Mouse (Mus musculus): ENCODE data around the gene Pcyox1. TPM values are rescaled to one million over a fixed set of nuclear protein-coding genes. Genes with fewer than 3 reads are reported as not detected.
A peak's percentile ranks its signal among the peaks of the same experiment; 100 is the strongest.

Pcyox1 gene
- 87.9 and 110 TPM in 2 replicates for polyA plus RNA-seq (2016; fragmentation: Nextera tagmentation; extraction: Ambion mirVana)

GRCm38 (mm10) chr6:86396581-86397256 lies at the start of gene Pcyox1:
Gene Pcyox1, minus strand, starts transcription at chr6:86397154.
- Histone ChIP-seq H3K36me3 (peaks cover 27% of the 10 kb centered on the region), H3K9me3 (replicated peaks) (no peaks in the 10 kb centered on the region), H3K27ac (replicated peaks) (peak within 1 kb of the TSS; percentile 93), H3K27me3 (ENCODE audit: low read depth, poor library complexity, severe bottlenecking) (peaks cover 16% of the 10 kb centered on the region), H3K4me3 (peak within 1 kb of the TSS; percentile 89), H3K4me1 (peaks cover 35% of the 10 kb centered on the region)
- DNase-seq (ENCODE audit: low spot score), result peak; percentile 91
- WGBS, result 1% methylated on average over 51 of the region's 51 CpGs

- no peaks in the 10 kb centered on the region for H3K9me3 ChIP-seq (replicated peaks)
- H3K27ac ChIP-seq (replicated peaks), result no peak overlapping the region
- H3K4me1 ChIP-seq, result no peaks in the 10 kb centered on the region
- H3K27me3 ChIP-seq (ENCODE audit: low read depth, poor library complexity, severe bottlenecking), result no peaks in the 10 kb centered on the region
- WGBS, result 95% methylated on average over 18 of the region's 18 CpGs
- H3K4me3 ChIP-seq, result no peak overlapping the region
- DNase-seq (ENCODE audit: low spot score), result no peak
- H3K36me3 ChIP-seq, result peaks cover 81% of the 10 kb centered on the region
Measured at GRCm38 (mm10) chr6:86445551-86445950, 48.6 kb upstream of the Pcyox1 start.

- H3K36me3 ChIP-seq, result peaks cover 48% of the 10 kb centered on the region
- H3K4me1 ChIP-seq, result peaks cover 16% of the 10 kb centered on the region
- H3K4me3 ChIP-seq, result no peak overlapping the region
- WGBS, result 97% methylated on average over 10 of the region's 10 CpGs
- H3K27ac ChIP-seq (replicated peaks), result no peak overlapping the region
- DNase-seq (ENCODE audit: low spot score), result no peak
- H3K9me3 ChIP-seq (replicated peaks), result no peaks in the 10 kb centered on the region
- no peaks in the 10 kb centered on the region for H3K27me3 ChIP-seq (ENCODE audit: low read depth, poor library complexity, severe bottlenecking)
Measured at GRCm38 (mm10) chr6:86441571-86441970, 44.6 kb upstream of the Pcyox1 start.

DNA sequence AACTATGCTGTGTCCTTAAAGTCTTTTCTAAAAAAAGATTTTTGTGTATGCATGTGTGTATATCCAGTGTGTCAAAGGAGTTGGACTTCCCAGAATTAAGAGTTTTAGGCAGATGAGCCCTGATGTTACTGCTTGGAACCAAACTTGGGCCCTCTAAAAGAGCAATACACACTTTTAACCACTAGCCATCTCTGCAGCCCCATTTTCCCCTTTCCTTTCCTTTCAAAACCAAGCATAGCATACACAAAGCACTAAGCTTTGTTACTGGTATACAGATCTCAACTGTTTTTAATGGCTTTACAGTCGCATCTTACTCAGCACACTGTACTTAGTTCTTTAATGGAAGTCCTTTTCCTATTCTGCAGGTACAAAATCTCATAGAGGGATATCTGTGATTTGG lies 42.6 kb upstream of the Pcyox1 start:
- Histone ChIP-seq H3K36me3 (peaks cover 51% of the 10 kb centered on the region), H3K27ac (replicated peaks) (peak overlapping the region; percentile 95), H3K4me3 (peak overlapping the region; percentile 75), H3K9me3 (replicated peaks) (no peaks in the 10 kb centered on the region), H3K27me3 (ENCODE audit: low read depth, poor library complexity, severe bottlenecking) (no peaks in the 10 kb centered on the region), H3K4me1 (peaks cover 16% of the 10 kb centered on the region)
- 91% methylated on average over 1 of the region's 1 CpGs for WGBS
- DNase-seq (ENCODE audit: low spot score), result no peak

- peak overlapping the region; percentile 75 for H3K4me3 ChIP-seq
- no peaks in the 10 kb centered on the region for H3K27me3 ChIP-seq (ENCODE audit: low read depth, poor library complexity, severe bottlenecking)
- peak overlapping the region; percentile 95 for H3K27ac ChIP-seq (replicated peaks)
- WGBS, result 6% methylated on average over 13 of the region's 13 CpGs
- H3K36me3 ChIP-seq, result peaks cover 51% of the 10 kb centered on the region
- peaks cover 16% of the 10 kb centered on the region for H3K4me1 ChIP-seq
- no peak for DNase-seq (ENCODE audit: low spot score)
- H3K9me3 ChIP-seq (replicated peaks), result no peaks in the 10 kb centered on the region
Measured at GRCm38 (mm10) chr6:86439119-86439496, 42.2 kb upstream of the Pcyox1 start.

DNA sequence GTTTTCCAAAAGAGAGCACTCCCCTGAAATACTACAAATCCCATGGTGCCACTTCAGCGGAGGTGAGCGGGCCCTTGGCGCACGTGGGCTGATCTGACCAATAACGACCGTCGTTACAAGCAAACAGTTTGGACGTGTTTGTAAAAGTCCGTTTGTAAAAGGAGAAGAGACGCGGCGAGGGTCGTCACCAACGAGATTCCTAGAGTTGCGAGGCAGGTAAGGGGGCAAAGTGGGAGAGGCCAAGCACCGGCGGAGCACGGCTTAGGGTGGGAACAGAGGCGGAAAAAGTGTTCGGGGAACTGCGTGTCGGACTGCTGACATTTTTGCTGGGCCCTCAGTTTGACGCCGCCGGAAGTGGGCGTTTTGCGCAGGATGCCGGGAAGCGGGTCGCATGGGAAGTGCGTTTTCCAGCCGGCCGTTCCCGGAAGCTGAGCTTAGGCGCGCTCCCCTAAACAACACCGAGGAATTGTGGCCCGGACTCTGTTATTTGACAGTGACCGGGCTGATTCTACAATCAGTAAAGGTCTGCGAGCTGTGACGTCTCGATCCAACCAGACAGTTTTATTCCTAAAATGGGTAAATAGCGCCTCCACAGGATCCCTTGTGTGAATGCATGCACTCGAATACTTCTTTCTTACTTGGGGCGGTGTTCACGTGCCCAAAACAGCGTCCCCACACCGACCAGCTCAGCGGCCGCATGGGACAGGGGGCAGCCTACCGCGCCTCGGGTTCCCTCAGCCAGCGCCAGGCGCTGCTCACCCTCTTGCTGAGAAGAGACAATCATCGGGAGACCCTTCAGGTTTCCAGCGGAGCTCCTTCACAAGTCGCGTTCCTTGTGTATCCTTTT lies 41.5 kb upstream of the Pcyox1 start, which contains the start of gene C87436:
Gene C87436, plus strand, starts transcription at position 103 of the 847 bp plus-strand sequence.
- peak within 1 kb of the TSS; percentile 75 for H3K4me3 ChIP-seq
- peak within 1 kb of the TSS; percentile 95 for H3K27ac ChIP-seq (replicated peaks)
- under 1% methylated on average over 59 of the region's 59 CpGs for WGBS
- peak; percentile 96 for DNase-seq (ENCODE audit: low spot score)
- H3K4me1 ChIP-seq, result peaks cover 16% of the 10 kb centered on the region
- no peaks in the 10 kb centered on the region for H3K27me3 ChIP-seq (ENCODE audit: low read depth, poor library complexity, severe bottlenecking)
- H3K36me3 ChIP-seq, result peaks cover 51% of the 10 kb centered on the region
- H3K9me3 ChIP-seq (replicated peaks), result no peaks in the 10 kb centered on the region

DNA sequence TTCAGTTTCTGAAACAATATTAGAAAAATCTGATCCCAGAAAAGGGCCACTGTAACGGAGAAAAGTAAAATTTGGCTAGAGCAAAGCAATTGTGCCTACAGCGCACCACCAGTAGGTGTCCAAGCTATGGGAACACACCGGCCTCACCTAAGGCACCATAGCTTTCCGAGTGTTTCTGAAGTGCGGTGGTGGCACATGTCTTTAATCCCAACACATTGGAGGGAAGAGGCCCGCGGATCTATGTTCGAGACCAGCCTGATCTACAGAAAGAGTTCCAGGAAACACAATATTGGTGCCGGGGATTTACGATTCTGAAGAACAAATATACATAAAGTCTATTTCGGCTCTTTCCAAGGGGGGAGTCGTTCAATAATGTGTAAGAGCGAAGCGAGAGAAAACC lies 40.8 kb upstream of the Pcyox1 start:
- Histone ChIP-seq H3K27me3 (ENCODE audit: low read depth, poor library complexity, severe bottlenecking) (no peaks in the 10 kb centered on the region), H3K36me3 (peaks cover 52% of the 10 kb centered on the region), H3K4me3 (peak overlapping the region; percentile 75), H3K27ac (replicated peaks) (peak overlapping the region; percentile 95), H3K9me3 (replicated peaks) (no peaks in the 10 kb centered on the region), H3K4me1 (peaks cover 16% of the 10 kb centered on the region)
- DNase-seq (ENCODE audit: low spot score), result peak; percentile 49
- 3% methylated on average over 14 of the region's 14 CpGs for WGBS

DNA sequence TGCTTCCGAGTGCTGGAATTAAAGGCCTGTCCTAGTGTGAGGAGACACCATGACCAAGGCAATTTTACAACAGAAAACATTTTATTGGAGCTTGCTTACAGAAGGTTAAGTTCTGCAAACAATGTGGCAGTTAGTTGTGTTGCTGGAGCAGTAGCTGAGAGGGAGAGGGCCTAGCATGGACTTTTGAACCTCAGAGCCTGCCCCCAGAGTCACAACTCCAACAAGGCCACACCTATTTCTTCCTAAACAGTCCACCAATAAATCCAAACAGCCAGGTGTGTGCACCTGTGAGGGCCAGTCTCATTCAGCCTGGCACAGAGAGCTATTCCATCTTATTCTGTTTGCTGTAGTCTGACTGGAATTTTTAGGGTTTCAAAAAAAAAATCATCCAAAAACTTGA lies 36.7 kb upstream of the Pcyox1 start:
- H3K4me3 ChIP-seq, result no peak overlapping the region
- no peaks in the 10 kb centered on the region for H3K27me3 ChIP-seq (ENCODE audit: low read depth, poor library complexity, severe bottlenecking)
- peaks cover 6% of the 10 kb centered on the region; the same call in 1 of the 2 replicates for H3K4me1 ChIP-seq
- peaks cover 81% of the 10 kb centered on the region for H3K36me3 ChIP-seq
- H3K27ac ChIP-seq (replicated peaks), result no peak overlapping the region
- WGBS, result 82% methylated on average over 1 of the region's 1 CpGs
- H3K9me3 ChIP-seq (replicated peaks), result no peaks in the 10 kb centered on the region
- DNase-seq (ENCODE audit: low spot score), result no peak

- peaks cover 100% of the 10 kb centered on the region for H3K36me3 ChIP-seq
- H3K4me3 ChIP-seq, result no peak overlapping the region
- 97% methylated on average over 3 of the region's 3 CpGs for WGBS
- no peaks in the 10 kb centered on the region for H3K9me3 ChIP-seq (replicated peaks)
- no peak for DNase-seq (ENCODE audit: low spot score)
- no peaks in the 10 kb centered on the region for H3K27me3 ChIP-seq (ENCODE audit: low read depth, poor library complexity, severe bottlenecking)
- H3K27ac ChIP-seq (replicated peaks), result no peak overlapping the region
- H3K4me1 ChIP-seq, result no peaks in the 10 kb centered on the region
Measured at GRCm38 (mm10) chr6:86431531-86431930, 34.6 kb upstream of the Pcyox1 start.

- no peak within 1 kb of the TSS for H3K4me3 ChIP-seq
- H3K9me3 ChIP-seq (replicated peaks), result no peaks in the 10 kb centered on the region
- H3K27me3 ChIP-seq (ENCODE audit: low read depth, poor library complexity, severe bottlenecking), result no peaks in the 10 kb centered on the region
- DNase-seq (ENCODE audit: low spot score), result no peak
- H3K36me3 ChIP-seq, result peaks cover 99% of the 10 kb centered on the region
- 95% methylated on average over 1 of the region's 1 CpGs for WGBS
- no peak within 1 kb of the TSS for H3K27ac ChIP-seq (replicated peaks)
- H3K4me1 ChIP-seq, result no peaks in the 10 kb centered on the region
Measured at GRCm38 (mm10) chr6:86426358-86426757, 29.4 kb upstream of the Pcyox1 start, which contains the start of gene Gm44790. Gene Gm44790, plus strand, starts transcription at chr6:86426658.

DNA sequence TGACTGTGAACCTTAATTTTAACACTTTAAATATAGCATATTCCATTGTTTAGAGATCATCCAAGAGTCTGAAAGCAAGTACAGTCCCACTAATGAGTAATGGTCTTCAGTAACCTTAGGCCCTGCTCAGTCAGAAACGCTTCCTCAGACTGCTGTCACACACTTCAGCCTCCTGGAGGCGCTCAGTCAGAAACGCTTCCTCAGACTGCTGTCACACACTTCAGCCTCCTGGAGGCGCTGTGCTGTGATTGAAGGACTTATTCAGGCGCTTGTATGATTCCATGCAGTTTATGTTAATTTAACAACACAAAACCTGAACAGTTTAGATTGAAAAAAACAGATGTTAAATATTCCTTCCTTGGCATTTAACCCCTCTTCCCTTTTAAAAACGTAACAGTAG lies 23.5 kb upstream of the Pcyox1 start:
- Histone ChIP-seq H3K36me3 (peaks cover 99% of the 10 kb centered on the region), H3K27me3 (ENCODE audit: low read depth, poor library complexity, severe bottlenecking) (no peaks in the 10 kb centered on the region), H3K9me3 (replicated peaks) (no peaks in the 10 kb centered on the region), H3K4me3 (no peak overlapping the region), H3K27ac (replicated peaks) (no peak overlapping the region), H3K4me1 (no peaks in the 10 kb centered on the region)
- 71% methylated on average over 6 of the region's 6 CpGs for WGBS
- DNase-seq (ENCODE audit: low spot score), result no peak

DNA sequence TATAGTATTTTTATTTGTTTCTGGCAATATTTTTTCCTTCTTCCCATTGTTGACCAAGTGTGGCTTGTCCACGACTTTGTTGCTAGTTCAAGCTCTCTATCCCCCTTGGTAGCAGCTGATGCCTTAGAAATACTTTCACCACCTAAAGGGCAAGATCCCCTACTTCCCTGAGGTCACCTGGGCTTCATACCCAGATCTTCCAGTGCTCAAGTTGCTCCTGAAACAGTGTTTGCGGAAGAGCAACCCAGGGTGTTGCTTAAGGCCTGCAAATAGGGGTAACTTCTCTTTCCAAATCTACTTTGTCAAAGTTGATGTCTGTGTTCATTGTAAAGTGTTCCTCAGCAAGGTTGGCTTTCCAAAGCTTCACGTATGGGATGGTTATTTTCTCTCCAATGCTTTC lies 22.3 kb upstream of the Pcyox1 start:
- no peak for DNase-seq (ENCODE audit: low spot score)
- Histone ChIP-seq H3K36me3 (peaks cover 99% of the 10 kb centered on the region), H3K9me3 (replicated peaks) (no peaks in the 10 kb centered on the region), H3K4me1 (no peaks in the 10 kb centered on the region), H3K4me3 (no peak overlapping the region), H3K27me3 (ENCODE audit: low read depth, poor library complexity, severe bottlenecking) (no peaks in the 10 kb centered on the region), H3K27ac (replicated peaks) (no peak overlapping the region)
- WGBS, result 88% methylated on average over 3 of the region's 3 CpGs

- Histone ChIP-seq H3K36me3 (peaks cover 99% of the 10 kb centered on the region), H3K27me3 (ENCODE audit: low read depth, poor library complexity, severe bottlenecking) (no peaks in the 10 kb centered on the region), H3K27ac (replicated peaks) (no peak overlapping the region), H3K9me3 (replicated peaks) (no peaks in the 10 kb centered on the region), H3K4me1 (no peaks in the 10 kb centered on the region), H3K4me3 (no peak overlapping the region)
- DNase-seq (ENCODE audit: low spot score), result no peak
- 96% methylated on average over 6 of the region's 6 CpGs for WGBS
Measured at GRCm38 (mm10) chr6:86418711-86419110, 21.8 kb upstream of the Pcyox1 start.
